Mouse (Mus musculus) stomach, postnatal 0 days (tissue): ENCODE data around the gene Lmx1a. TPM values are rescaled to one million over a fixed set of nuclear protein-coding genes. Genes with fewer than 3 reads are reported as not detected.

Source experiments
- ATAC-seq: fragments of 200-750 bp; cut with Nextera tagmentation; 2 replicates; pipeline ENCODE4 v1.8.0; 2017; ENCODE audit not compliant: low FRiP score, low TSS enrichment
- DNase-seq: peaks from one replicate; pipeline ENCODE4 v3.0.0-alpha.2; 2016; ENCODE audit warnings: low spot score
- H3K27ac ChIP-seq: fragments of 300-500 bp; sonication (generic); replicated peaks from 2 replicates; pipeline ENCODE4 v1.5.1; 2014; ENCODE audit warnings: mild to moderate bottlenecking, control low read depth
- H3K27me3 ChIP-seq: fragments of 300-500 bp; sonication (generic); 2 replicates; pipeline ENCODE4 v1.6.1; 2014; ENCODE audit warnings: low read length; ENCODE audit not compliant: control insufficient read depth, insufficient read depth
- H3K36me3 ChIP-seq: fragments of 300-500 bp; sonication (generic); 2 replicates; pipeline ENCODE4 v1.6.1; 2014; ENCODE audit warnings: low read length, mixed read lengths; ENCODE audit not compliant: control insufficient read depth, insufficient read depth
- H3K4me1 ChIP-seq: fragments of 300-500 bp; sonication (generic); replicated peaks from 2 replicates; pipeline ENCODE4 v1.6.1; 2014; ENCODE audit warnings: antibody characterized with exemption; ENCODE audit not compliant: control insufficient read depth, insufficient read depth
- H3K4me2 ChIP-seq: fragments of 300-500 bp; sonication (generic); replicated peaks from 2 replicates; pipeline ENCODE4 v1.6.1; 2014; ENCODE audit warnings: low read depth, mild to moderate bottlenecking, control low read depth, moderate library complexity
- H3K4me3 ChIP-seq: fragments of 300-500 bp; sonication (generic); 2 replicates; pipeline ENCODE4 v1.5.1; 2014; ENCODE audit warnings: low read depth, low read length, control low read depth
- H3K9ac ChIP-seq: fragments of 300-500 bp; sonication (generic); 2 replicates; pipeline ENCODE4 v1.6.1; 2014; ENCODE audit warnings: mild to moderate bottlenecking, low read length, control low read depth, mixed read lengths
- H3K9me3 ChIP-seq: fragments of 300-500 bp; sonication (generic); 2 replicates; pipeline ENCODE4 v1.6.1; 2016; ENCODE audit warnings: low read length; ENCODE audit not compliant: control insufficient read depth
- CTCF ChIP-seq: IDR thresholded peaks from 2 replicates; pipeline ENCODE4 v1.5.1; 2016; ENCODE audit warnings: antibody characterized with exemption, low read depth, mild to moderate bottlenecking, moderate library complexity
- EP300 ChIP-seq: optimal IDR thresholded peaks from 2 replicates; pipeline ENCODE3; 2016; ENCODE audit warnings: antibody characterized with exemption
- WGBS: fragments of 180-500 bp; shearing (Covaris S2); extraction: QIAGEN DNeasy Blood & Tissue Kit; methylation state at CpG from one replicate; pipeline ENCODE4 v1.1.7; 2014; 5-methylcytosine and 5-hydroxymethylcytosine counted together
- polyA plus RNA-seq: library from polyadenylated mRNA; unstranded; fragments of >200 nt; fragmentation: Nextera tagmentation; extraction: Ambion mirVana; gene quantifications from 2 replicates; pipeline ENCODE4 v1.2.1, GENCODE M21; 2015

Gene Lmx1a
- polyA plus RNA-seq, 1 experiment from 2014 or later = not detected

GRCm38 (mm10) chr1:167688001-167688346, 1.1 kb upstream of the Lmx1a start:
- H3K4me2 ChIP-seq = peak overlapping the region; percentile 84
- TF ChIP-seq CTCF (no peak), EP300 (no peak)
- peaks cover 22% of the 10 kb centered on the region for H3K27me3 ChIP-seq
- H3K9ac ChIP-seq = no peak overlapping the region
- peak overlapping the region; percentile 50 for H3K4me3 ChIP-seq
- DNase-seq (no peak), ATAC-seq (no peak)
- WGBS = 1% methylated on average over 8 of the region's 8 CpGs
- no peaks in the 10 kb centered on the region; the same call in 1 of the 2 replicates for H3K4me1 ChIP-seq
- H3K36me3 ChIP-seq = no peaks in the 10 kb centered on the region
- H3K9me3 ChIP-seq = peaks cover 4% of the 10 kb centered on the region; the same call in 1 of the 2 replicates
- no peak overlapping the region for H3K27ac ChIP-seq

- Histone ChIP-seq H3K9me3 (peaks cover 4% of the 10 kb centered on the region; the same call in 1 of the 2 replicates), H3K27me3 (peaks cover 22% of the 10 kb centered on the region), H3K9ac (no peak overlapping the region), H3K4me3 (peak overlapping the region; percentile 50), H3K4me1 (no peaks in the 10 kb centered on the region; the same call in 1 of the 2 replicates), H3K36me3 (no peaks in the 10 kb centered on the region), H3K27ac (no peak overlapping the region), H3K4me2 (peak overlapping the region; percentile 84)
- peak; percentile 64; the same call in 1 of the 2 replicates for ATAC-seq
- WGBS = under 1% methylated on average over 87 of the region's 98 CpGs
- peak; percentile 42 for DNase-seq
- TF ChIP-seq CTCF (no peak), EP300 (no peak)
Measured at GRCm38 (mm10) chr1:167688347-167689231, 448 bp upstream of the Lmx1a start.

GRCm38 (mm10) chr1:167689262-167690137, 463 bp downstream of the Lmx1a start:
- ATAC-seq (no peak), DNase-seq (no peak)
- Histone ChIP-seq H3K9ac (no peak overlapping the region), H3K4me1 (no peaks in the 10 kb centered on the region; the same call in 1 of the 2 replicates), H3K4me2 (peak overlapping the region; percentile 84), H3K9me3 (peaks cover 3% of the 10 kb centered on the region; the same call in 1 of the 2 replicates), H3K27me3 (peaks cover 22% of the 10 kb centered on the region), H3K4me3 (peak overlapping the region; percentile 50), H3K36me3 (no peaks in the 10 kb centered on the region), H3K27ac (no peak overlapping the region)
- TF ChIP-seq CTCF (no peak), EP300 (no peak)
- 3% methylated on average over 36 of the region's 36 CpGs for WGBS

- H3K27ac ChIP-seq = no peak overlapping the region
- no peak overlapping the region for H3K4me3 ChIP-seq
- H3K36me3 ChIP-seq = no peaks in the 10 kb centered on the region
- H3K4me2 ChIP-seq = no peak overlapping the region
- DNase-seq (no peak), ATAC-seq (no peak)
- no peaks in the 10 kb centered on the region for H3K9me3 ChIP-seq
- WGBS = 5% methylated on average over 17 of the region's 17 CpGs
- no peak overlapping the region for H3K9ac ChIP-seq
- TF ChIP-seq CTCF (no peak), EP300 (no peak)
- H3K4me1 ChIP-seq = no peaks in the 10 kb centered on the region; the same call in 1 of the 2 replicates
- H3K27me3 ChIP-seq = peaks cover 23% of the 10 kb centered on the region
Measured at GRCm38 (mm10) chr1:167690138-167690710, 1.2 kb downstream of the Lmx1a start.

GRCm38 (mm10) chr1:167690716-167691550, 1.9 kb downstream of the Lmx1a start:
- TF ChIP-seq EP300 (no peak), CTCF (no peak)
- H3K9me3 ChIP-seq = no peaks in the 10 kb centered on the region
- WGBS = 8% methylated on average over 21 of the region's 21 CpGs
- H3K4me3 ChIP-seq = no peak overlapping the region
- ATAC-seq (no peak), DNase-seq (no peak)
- no peak overlapping the region for H3K27ac ChIP-seq
- H3K27me3 ChIP-seq = peaks cover 25% of the 10 kb centered on the region
- no peaks in the 10 kb centered on the region; the same call in 1 of the 2 replicates for H3K4me1 ChIP-seq
- H3K9ac ChIP-seq = no peak overlapping the region
- H3K4me2 ChIP-seq = no peak overlapping the region
- H3K36me3 ChIP-seq = no peaks in the 10 kb centered on the region
